Mouse (Mus musculus) layer of hippocampus, postnatal 14 days (tissue): ENCODE results near the gene Ppargc1a. TPM values are rescaled to one million over a fixed set of nuclear protein-coding genes. Genes with fewer than 3 reads are reported as not detected.

Experiments
- DNase-seq, 2 experiments: peaks; one replicate each; pipeline ENCODE4 v3.0.0; 2021 to 2022; ENCODE audit warnings: low spot score in 2 of 2, mixed read lengths in 1 of 2
- total RNA-seq, 2 experiments: library from RNA; stranded (reverse); gene quantifications; 2 replicates each; pipeline ENCODE4 v1.2.3; 2021

The Ppargc1a gene
- total RNA-seq, 2 experiments from 2014 or later: 41.9 to 50.1 TPM

GRCm38 (mm10) chr5:51426406-51426805 is 141.1 kb downstream of the Ppargc1a start:
- DNase-seq: no peak

GRCm38 (mm10) chr5:51416377-51416776 is 151.1 kb downstream of the Ppargc1a start:
- DNase-seq: no peak

GRCm38 (mm10) chr5:51415456-51415855 is 152.1 kb downstream of the Ppargc1a start:
- no peak for DNase-seq

- no peak for DNase-seq
Measured at GRCm38 (mm10) chr5:51412303-51413117, 155.0 kb downstream of the Ppargc1a start.

- no peak for DNase-seq
Measured at GRCm38 (mm10) chr5:51410006-51410405, 157.5 kb downstream of the Ppargc1a start.

GRCm38 (mm10) chr5:51406406-51406805 is 161.1 kb downstream of the Ppargc1a start:
- no peak for DNase-seq
